Mouse (Mus musculus): Measurements from ENCODE around the gene Abat. TPM values are rescaled to one million over a fixed set of nuclear protein-coding genes. Genes with fewer than 3 reads are reported as not detected.
"Not testable (repeated sequence)": the region's sequence is repeated elsewhere in the genome, so short reads cannot be mapped to it uniquely, and the experiment has no call there.

Abat gene
- total RNA-seq, 2 experiments from 2014 or later: 3.9 to 4.7 TPM

GRCm38 (mm10) chr16:8530018-8530417, 16.8 kb downstream of the Abat start:
- intact Hi-C loops (cut with DNase I): no loop called here
- no peak for DNase-seq

- intact Hi-C loops (cut with DNase I): no loop called here
- DNase-seq: no peak
Observed at GRCm38 (mm10) chr16:8532461-8532860, 19.2 kb downstream of the Abat start.

GRCm38 (mm10) chr16:8532894-8533293, 19.7 kb downstream of the Abat start:
- DNase-seq: no peak
- intact Hi-C loops (cut with DNase I): no loop called here

- intact Hi-C loops (cut with DNase I): no loop called here
- DNase-seq: no peak
Observed at GRCm38 (mm10) chr16:8533477-8533876, 20.2 kb downstream of the Abat start.

- DNase-seq: no peak
- intact Hi-C loops (cut with DNase I): no loop called here
Observed at GRCm38 (mm10) chr16:8534466-8535200, 21.4 kb downstream of the Abat start.

- intact Hi-C loops (cut with DNase I): no loop called here
- DNase-seq: no peak
Observed at GRCm38 (mm10) chr16:8535411-8535810, 22.2 kb downstream of the Abat start.

GRCm38 (mm10) chr16:8539150-8539865, 26.1 kb downstream of the Abat start:
- intact Hi-C loops (cut with DNase I): no loop called here
- no peak for DNase-seq

GRCm38 (mm10) chr16:8540859-8541314, 27.7 kb downstream of the Abat start:
- peak; percentile 75 to 77 for DNase-seq
- intact Hi-C loops (cut with DNase I): no loop called here

GRCm38 (mm10) chr16:8547836-8548235, 34.6 kb downstream of the Abat start:
- intact Hi-C loops (cut with DNase I): no loop called here

GRCm38 (mm10) chr16:8549506-8549905, 36.3 kb downstream of the Abat start:
- DNase-seq: no peak
- intact Hi-C loops (cut with DNase I): no loop called here

More at GRCm38 (mm10) chr16:8547836-8548235, 34.6 kb downstream of the Abat start:
- no peak for DNase-seq

- DNase-seq: no peak
- intact Hi-C loops (cut with DNase I): no loop called here
Observed at GRCm38 (mm10) chr16:8554351-8554750, 41.1 kb downstream of the Abat start.

GRCm38 (mm10) chr16:8554751-8555150, 41.5 kb downstream of the Abat start:
- intact Hi-C loops (cut with DNase I); DNase-seq: not testable (repeated sequence)

- intact Hi-C loops (cut with DNase I); DNase-seq: not testable (repeated sequence)
Observed at GRCm38 (mm10) chr16:8555371-8555770, 42.1 kb downstream of the Abat start.

- intact Hi-C loops (cut with DNase I): no loop called here
- no peak for DNase-seq
Observed at GRCm38 (mm10) chr16:8560079-8560478, 46.9 kb downstream of the Abat start.

- DNase-seq; intact Hi-C loops (cut with DNase I): not testable (repeated sequence)
Observed at GRCm38 (mm10) chr16:8561101-8561500, 47.9 kb downstream of the Abat start.

GRCm38 (mm10) chr16:8561856-8562255, 48.6 kb downstream of the Abat start:
- intact Hi-C loops (cut with DNase I); DNase-seq: not testable (repeated sequence)

- DNase-seq; intact Hi-C loops (cut with DNase I): not testable (repeated sequence)
Observed at GRCm38 (mm10) chr16:8562827-8563226, 49.6 kb downstream of the Abat start.

- intact Hi-C loops (cut with DNase I): no loop called here
- DNase-seq: no peak
Observed at GRCm38 (mm10) chr16:8564836-8565235, 51.6 kb downstream of the Abat start.

GRCm38 (mm10) chr16:8565539-8565938, 52.3 kb downstream of the Abat start:
- intact Hi-C loops (cut with DNase I): no loop called here
- no peak for DNase-seq

GRCm38 (mm10) chr16:8566115-8566711, 53.0 kb downstream of the Abat start:
- intact Hi-C loops (cut with DNase I): no loop called here
- no peak for DNase-seq

GRCm38 (mm10) chr16:8568881-8569280, 55.7 kb downstream of the Abat start:
- intact Hi-C loops (cut with DNase I): no loop called here
- DNase-seq: no peak

Data from heart, postnatal 36 days (tissue).